Mouse (Mus musculus) embryonic facial prominence, embryonic 11.5 days (tissue): ENCODE data around the gene Lat2. TPM values are rescaled to one million over a fixed set of nuclear protein-coding genes. Genes with fewer than 3 reads are reported as not detected.

Source experiments
- ATAC-seq: fragments of 200-750 bp; cut with Nextera tagmentation; replicated peaks from 2 replicates; pipeline ENCODE4 v1.8.0; 2017; ENCODE audit warnings: low read depth; ENCODE audit not compliant: insufficient number of reproducible peaks, low FRiP score, low TSS enrichment
- DNase-seq: peaks from one replicate; pipeline ENCODE4 v3.0.0-alpha.2; 2015; ENCODE audit warnings: low spot score
- H3K27ac ChIP-seq: fragments of 300-500 bp; sonication (generic); replicated peaks from 2 replicates; pipeline ENCODE4 v1.5.1; 2014; ENCODE audit warnings: mild to moderate bottlenecking, low read depth, low read length, control low read depth
- H3K27me3 ChIP-seq: fragments of 300-500 bp; sonication (generic); 2 replicates; pipeline ENCODE4 v1.6.1; 2014; ENCODE audit warnings: mild to moderate bottlenecking, low read length, moderate library complexity, mixed read lengths; ENCODE audit not compliant: control insufficient read depth, insufficient read depth
- H3K36me3 ChIP-seq: fragments of 300-500 bp; sonication (generic); replicated peaks from 2 replicates; pipeline ENCODE4 v1.6.1; 2014; ENCODE audit warnings: low read depth, mild to moderate bottlenecking, low read length, moderate library complexity, mixed read lengths; ENCODE audit not compliant: control insufficient read depth, insufficient read depth
- H3K4me1 ChIP-seq: fragments of 300-500 bp; sonication (generic); 2 replicates; pipeline ENCODE4 v1.6.1; 2014; ENCODE audit warnings: low read length, mixed read lengths; ENCODE audit not compliant: control insufficient read depth, insufficient read depth
- H3K4me2 ChIP-seq: fragments of 300-500 bp; sonication (generic); 2 replicates; pipeline ENCODE4 v1.6.1; 2014; ENCODE audit warnings: low read depth, mild to moderate bottlenecking, control low read depth, low read length, moderate library complexity
- H3K4me3 ChIP-seq: fragments of 300-500 bp; sonication (generic); 2 replicates; pipeline ENCODE4 v1.5.1; 2014; ENCODE audit warnings: low read depth, low read length, control low read depth
- H3K9ac ChIP-seq: fragments of 300-500 bp; sonication (generic); replicated peaks from 2 replicates; pipeline ENCODE4 v1.6.1; 2014; ENCODE audit warnings: mild to moderate bottlenecking, control low read depth, low read length
- H3K9me3 ChIP-seq: fragments of 300-500 bp; sonication (generic); replicated peaks from 2 replicates; pipeline ENCODE4 v1.6.1; 2016; ENCODE audit warnings: mild to moderate bottlenecking, low read length, inconsistent platforms, mixed read lengths; ENCODE audit not compliant: control insufficient read depth
- WGBS: fragments of 180-500 bp; shearing (Covaris S2); extraction: QIAGEN DNeasy Blood & Tissue Kit; methylation state at CpG from one replicate; pipeline ENCODE4 v1.1.7; 2014; 5-methylcytosine and 5-hydroxymethylcytosine counted together
- polyA plus RNA-seq: library from polyadenylated mRNA; unstranded; fragments of >200 nt; fragmentation: Nextera tagmentation; extraction: Ambion mirVana; gene quantifications from 2 replicates; pipeline ENCODE4 v1.2.1, GENCODE M21; 2014

Lat2 gene
- polyA plus RNA-seq, 1 experiment from 2014 or later = 0.77 TPM

DNA sequence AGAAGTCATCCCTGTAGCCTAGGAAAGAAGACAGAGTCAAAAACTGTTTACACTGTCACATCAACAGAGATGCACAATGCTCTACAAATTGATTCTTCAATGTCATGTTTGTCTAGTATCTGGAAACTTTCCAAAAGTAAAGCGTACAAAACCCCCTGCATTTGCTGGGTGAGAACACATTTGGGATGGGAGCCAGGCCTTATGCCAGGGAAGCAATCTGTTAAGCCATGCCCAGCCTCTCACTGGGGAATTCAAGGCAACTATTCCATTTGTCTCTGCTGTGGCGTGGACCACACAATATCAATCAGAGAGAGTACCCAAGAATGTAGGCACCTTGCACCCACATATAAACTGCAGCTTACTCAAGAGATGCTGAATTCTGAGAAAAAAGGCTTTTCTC lies 7.2 kb upstream of the Lat2 start:
- WGBS = 92% methylated on average over 2 of the region's 2 CpGs
- ATAC-seq (no peak), DNase-seq (no peak)
- Histone ChIP-seq H3K4me3 (no peak overlapping the region), H3K9ac (no peak overlapping the region), H3K27ac (no peak overlapping the region), H3K4me2 (no peak overlapping the region), H3K9me3 (no peaks in the 10 kb centered on the region), H3K4me1 (no peaks in the 10 kb centered on the region), H3K27me3 (no peaks in the 10 kb centered on the region), H3K36me3 (peaks cover 42% of the 10 kb centered on the region)

DNA sequence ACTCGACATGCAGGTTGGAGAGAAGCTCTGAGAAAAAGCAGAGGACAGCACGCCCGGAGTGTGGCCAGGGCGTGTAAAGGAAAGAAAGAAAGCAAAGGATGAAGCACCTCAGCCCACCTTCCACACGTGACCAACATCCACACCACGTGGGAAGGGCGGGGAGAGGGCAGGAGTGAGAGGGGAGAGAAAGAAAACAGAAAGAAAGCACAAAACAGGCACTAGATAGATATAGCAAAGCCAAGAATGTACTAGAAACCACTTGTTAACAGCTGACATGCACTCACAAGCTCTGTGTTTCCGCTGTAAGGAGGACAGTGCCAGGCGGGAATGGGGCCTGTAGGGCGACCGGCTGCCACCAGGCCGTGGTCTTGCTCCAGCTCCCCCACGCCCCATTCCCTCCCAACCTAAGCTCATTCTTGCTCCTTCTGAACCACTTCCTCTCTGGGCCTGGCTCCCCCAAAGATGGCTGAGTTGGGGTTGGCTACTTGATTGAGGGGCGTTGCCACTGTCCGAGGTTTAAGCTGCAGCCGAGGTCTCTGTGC lies 6.3 kb upstream of the Lat2 start:
- H3K36me3 ChIP-seq = peaks cover 42% of the 10 kb centered on the region
- H3K27ac ChIP-seq = no peak overlapping the region
- no peak overlapping the region for H3K4me2 ChIP-seq
- ATAC-seq (no peak), DNase-seq (no peak)
- H3K9me3 ChIP-seq = no peaks in the 10 kb centered on the region
- no peaks in the 10 kb centered on the region for H3K4me1 ChIP-seq
- H3K9ac ChIP-seq = no peak overlapping the region
- no peaks in the 10 kb centered on the region for H3K27me3 ChIP-seq
- no peak overlapping the region for H3K4me3 ChIP-seq
- WGBS = 93% methylated on average over 16 of the region's 16 CpGs

DNA sequence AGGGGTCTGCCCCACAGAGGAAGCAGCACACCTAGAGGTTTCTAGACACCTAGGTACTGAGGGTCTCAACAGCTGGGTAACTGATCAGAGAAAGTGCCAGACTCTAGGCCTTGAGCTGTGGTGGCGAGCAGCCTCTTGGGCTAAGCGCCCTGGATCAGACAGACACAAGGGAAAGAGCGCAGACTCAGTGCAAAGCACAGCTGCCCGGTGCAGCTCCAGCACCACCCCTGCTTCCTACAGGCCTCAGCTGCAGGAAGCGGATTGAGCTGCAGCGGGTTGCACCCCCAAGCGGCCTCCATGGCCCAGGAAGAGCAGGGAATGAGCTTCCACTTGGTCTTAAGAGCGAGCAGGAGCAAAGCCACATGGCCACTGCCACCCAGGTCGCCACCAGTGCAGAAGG lies 5.6 kb upstream of the Lat2 start:
- DNase-seq (no peak), ATAC-seq (no peak)
- Histone ChIP-seq H3K27me3 (no peaks in the 10 kb centered on the region), H3K4me2 (no peak overlapping the region), H3K9me3 (no peaks in the 10 kb centered on the region), H3K4me1 (no peaks in the 10 kb centered on the region), H3K4me3 (no peak overlapping the region), H3K27ac (no peak overlapping the region), H3K9ac (no peak overlapping the region), H3K36me3 (peaks cover 38% of the 10 kb centered on the region)
- WGBS = 96% methylated on average over 9 of the region's 9 CpGs

DNA sequence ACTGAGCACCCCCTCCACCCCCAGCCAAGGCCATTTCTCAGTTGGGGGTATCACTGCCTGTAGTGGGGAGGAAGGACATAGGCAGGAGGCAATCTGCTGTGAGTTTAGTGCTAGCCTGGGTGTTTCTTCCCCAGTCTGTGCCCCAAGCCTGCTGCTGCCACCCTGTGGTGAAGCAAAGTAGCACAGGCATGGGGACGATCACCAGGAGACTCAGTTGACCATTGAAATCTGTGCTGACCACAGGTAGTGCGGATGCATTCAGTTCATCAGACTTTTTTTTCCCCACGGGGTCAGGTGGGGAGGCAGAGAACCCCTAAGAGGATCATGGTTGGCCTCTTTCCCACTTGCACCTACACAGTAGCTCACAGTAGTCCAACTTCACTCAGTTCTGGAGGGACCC lies 2.2 kb upstream of the Lat2 start:
- no peak overlapping the region for H3K27ac ChIP-seq
- DNase-seq = peak; percentile 51
- ATAC-seq = peak; percentile 17; the same call in 1 of the 2 replicates
- H3K4me3 ChIP-seq = no peak overlapping the region
- H3K36me3 ChIP-seq = peaks cover 20% of the 10 kb centered on the region
- no peaks in the 10 kb centered on the region for H3K4me1 ChIP-seq
- 53% methylated on average over 3 of the region's 3 CpGs for WGBS
- H3K4me2 ChIP-seq = no peak overlapping the region
- no peaks in the 10 kb centered on the region for H3K27me3 ChIP-seq
- H3K9ac ChIP-seq = no peak overlapping the region
- no peaks in the 10 kb centered on the region for H3K9me3 ChIP-seq

DNA sequence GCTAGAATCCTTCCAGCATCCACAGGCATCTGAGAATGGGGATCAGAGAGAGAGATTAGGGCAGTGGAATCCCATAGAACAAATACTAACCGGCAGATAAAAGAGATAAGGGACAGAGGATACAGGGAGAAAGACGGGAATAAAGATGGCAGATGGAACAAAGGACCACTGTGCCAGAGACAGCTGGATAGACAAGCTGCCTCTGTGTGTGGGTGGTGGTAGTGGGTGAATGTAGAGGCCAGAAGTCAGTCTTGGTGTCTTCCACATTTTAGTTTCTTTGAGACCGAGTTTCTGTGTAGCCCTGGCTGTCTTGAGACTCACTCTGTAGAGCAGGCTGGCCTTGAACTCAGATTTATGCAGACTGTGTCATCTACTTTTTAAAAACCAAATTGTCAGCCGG lies 955 bp upstream of the Lat2 start:
- no peak overlapping the region for H3K4me3 ChIP-seq
- no peak for ATAC-seq
- H3K27ac ChIP-seq = no peak overlapping the region
- no peaks in the 10 kb centered on the region for H3K9me3 ChIP-seq
- no peak overlapping the region for H3K4me2 ChIP-seq
- H3K36me3 ChIP-seq = peaks cover 12% of the 10 kb centered on the region
- no peak overlapping the region for H3K9ac ChIP-seq
- DNase-seq = no peak
- H3K27me3 ChIP-seq = no peaks in the 10 kb centered on the region
- WGBS = 67% methylated on average over 4 of the region's 4 CpGs
- no peaks in the 10 kb centered on the region for H3K4me1 ChIP-seq

DNA sequence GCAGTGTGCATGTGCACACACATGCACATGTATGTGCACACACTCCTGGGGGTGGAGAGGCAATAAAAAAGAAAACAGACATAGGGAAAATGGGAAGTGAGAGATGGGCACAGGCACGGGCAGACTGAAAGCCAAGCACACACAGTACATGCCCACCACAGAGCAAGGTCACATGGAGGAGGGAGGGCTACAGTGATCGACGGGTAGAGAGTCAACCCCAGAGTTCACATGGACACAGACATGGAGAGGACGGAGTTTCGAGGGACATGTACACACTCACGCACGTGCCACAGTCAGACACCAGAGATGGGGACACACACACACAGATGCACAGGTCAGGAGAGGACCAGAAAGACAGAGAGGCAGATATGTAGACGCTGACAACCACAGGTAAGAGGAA lies 555 bp upstream of the Lat2 start:
- H3K27me3 ChIP-seq = no peaks in the 10 kb centered on the region
- WGBS = 88% methylated on average over 8 of the region's 8 CpGs
- no peaks in the 10 kb centered on the region for H3K9me3 ChIP-seq
- no peak for ATAC-seq
- H3K36me3 ChIP-seq = peaks cover 8% of the 10 kb centered on the region
- no peak overlapping the region for H3K4me3 ChIP-seq
- H3K27ac ChIP-seq = no peak overlapping the region
- DNase-seq = no peak
- H3K4me2 ChIP-seq = no peak overlapping the region
- H3K9ac ChIP-seq = no peak overlapping the region
- no peaks in the 10 kb centered on the region for H3K4me1 ChIP-seq

DNA sequence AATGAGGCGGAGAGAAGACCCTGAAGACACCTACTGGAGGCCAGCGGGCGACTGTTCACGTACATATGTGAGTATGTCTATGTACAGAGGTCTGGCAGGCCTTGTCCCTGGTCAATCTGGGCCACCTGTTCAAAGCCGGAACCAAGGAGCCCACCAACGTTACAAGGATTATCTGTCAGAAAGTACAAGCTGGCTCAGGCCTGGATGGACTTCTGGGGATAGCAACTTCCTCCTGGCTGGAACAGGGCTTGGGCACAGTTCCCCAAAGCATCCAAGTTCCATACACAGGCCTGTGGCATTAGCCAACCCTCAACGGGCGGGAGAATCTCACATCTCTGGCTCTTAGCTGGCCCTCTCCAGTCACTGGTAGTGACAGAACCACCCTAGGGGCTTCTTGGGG lies 529 bp downstream of the Lat2 start:
- Histone ChIP-seq H3K4me3 (no peak overlapping the region), H3K36me3 (peaks cover 4% of the 10 kb centered on the region), H3K9me3 (no peaks in the 10 kb centered on the region), H3K4me1 (no peaks in the 10 kb centered on the region), H3K27ac (no peak overlapping the region), H3K9ac (no peak overlapping the region), H3K4me2 (no peak overlapping the region), H3K27me3 (no peaks in the 10 kb centered on the region)
- 91% methylated on average over 8 of the region's 8 CpGs for WGBS
- DNase-seq = no peak
- ATAC-seq = no peak

DNA sequence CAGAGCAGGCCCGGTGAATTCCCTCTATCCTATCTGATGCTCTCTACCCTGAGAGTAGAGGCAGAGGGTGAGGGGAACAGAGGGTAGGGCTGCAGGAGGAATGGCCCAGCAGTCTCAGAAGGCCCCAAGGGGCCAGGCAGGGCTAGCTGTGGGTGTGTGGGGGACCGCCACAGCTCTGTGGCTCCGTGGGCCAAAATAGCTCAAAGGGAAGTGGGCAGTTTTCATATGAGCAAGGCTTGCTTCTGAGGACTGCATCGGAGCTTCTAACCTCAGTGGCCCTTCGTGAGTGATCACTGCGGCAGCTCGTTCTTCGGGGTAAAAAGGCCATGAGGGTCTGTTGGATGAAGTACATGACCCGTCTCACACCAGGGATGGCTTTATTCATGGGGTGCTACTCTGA lies 1.1 kb downstream of the Lat2 start:
- DNase-seq (no peak), ATAC-seq (no peak)
- peaks cover 4% of the 10 kb centered on the region for H3K36me3 ChIP-seq
- no peak overlapping the region for H3K27ac ChIP-seq
- no peak overlapping the region for H3K4me3 ChIP-seq
- no peak overlapping the region for H3K4me2 ChIP-seq
- H3K9me3 ChIP-seq = no peaks in the 10 kb centered on the region
- 88% methylated on average over 9 of the region's 9 CpGs for WGBS
- H3K4me1 ChIP-seq = no peaks in the 10 kb centered on the region
- H3K27me3 ChIP-seq = no peaks in the 10 kb centered on the region
- no peak overlapping the region for H3K9ac ChIP-seq
